Mouse (Mus musculus): ENCODE measurements around the gene Mrtfb. TPM values are rescaled to one million over a fixed set of nuclear protein-coding genes. Genes with fewer than 3 reads are reported as not detected.

The Mrtfb gene
- polyA plus RNA-seq, 1 experiment from 2014 or later, result 12.9 TPM

DNA sequence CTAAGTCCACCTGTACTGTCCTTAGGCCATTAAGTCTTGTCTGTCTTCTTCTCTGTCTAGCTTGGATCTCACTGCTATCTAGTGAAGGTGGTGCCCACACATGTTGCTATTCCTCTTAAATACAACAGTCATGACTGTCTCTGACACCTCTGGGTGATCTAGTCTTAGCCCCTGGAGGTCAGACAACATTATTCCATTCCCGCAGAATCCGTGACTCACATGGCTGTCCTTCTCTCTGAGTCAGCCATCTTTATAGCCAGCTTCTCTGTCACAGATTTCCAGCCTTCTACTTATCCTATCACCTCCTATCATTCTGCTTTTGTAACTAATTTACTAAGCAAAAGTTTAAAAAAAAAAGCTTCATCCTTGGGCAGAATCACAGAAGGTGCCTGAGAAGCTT is 125.5 kb downstream of the Mrtfb start:
- H3K4me1 ChIP-seq (ENCODE audit: control insufficient read depth, insufficient read depth, low read length), result no peaks in the 10 kb centered on the region
- H3K9ac ChIP-seq (ENCODE audit: low read depth, low read length), result no peak overlapping the region
- no peak overlapping the region for H3K4me3 ChIP-seq (ENCODE audit: low read depth, low read length)
- H3K27me3 ChIP-seq (ENCODE audit: control insufficient read depth, insufficient read depth, low read depth, low read length), result no peaks in the 10 kb centered on the region
- no peak overlapping the region for H3K4me2 ChIP-seq (ENCODE audit: low read length)
- 95% methylated on average over 2 of the region's 2 CpGs for WGBS
- peaks cover 8% of the 10 kb centered on the region for H3K36me3 ChIP-seq (ENCODE audit: control insufficient read depth, insufficient read depth, low read length)
- H3K27ac ChIP-seq (ENCODE audit: low read length), result no peak overlapping the region
- no peaks in the 10 kb centered on the region for H3K9me3 ChIP-seq (replicated peaks; ENCODE audit: control insufficient read depth, low read length, poor library complexity, severe bottlenecking)
- ATAC-seq, result no peak

DNA sequence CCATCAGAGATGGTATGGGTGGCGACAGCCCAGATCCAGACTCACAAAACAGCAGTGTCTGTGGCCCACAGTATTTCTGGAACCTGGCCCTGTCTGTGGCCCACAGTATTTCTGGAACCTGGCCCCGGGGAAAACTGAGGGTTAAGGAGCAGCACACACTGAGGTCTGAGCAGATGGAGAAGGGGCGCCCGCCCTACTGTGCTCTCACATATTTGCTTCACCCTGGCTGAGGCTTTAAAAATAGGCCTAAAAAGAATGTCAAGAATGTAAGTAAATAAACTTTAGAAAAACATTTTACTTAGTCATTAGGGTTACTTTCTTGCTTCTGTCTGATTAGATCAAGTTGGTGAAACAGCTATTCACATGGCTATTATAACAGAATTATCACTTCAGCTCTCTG is 131.0 kb downstream of the Mrtfb start:
- peaks cover 14% of the 10 kb centered on the region for H3K36me3 ChIP-seq (ENCODE audit: control insufficient read depth, insufficient read depth, low read length)
- no peak overlapping the region for H3K4me2 ChIP-seq (ENCODE audit: low read length)
- no peaks in the 10 kb centered on the region for H3K9me3 ChIP-seq (replicated peaks; ENCODE audit: control insufficient read depth, low read length, poor library complexity, severe bottlenecking)
- H3K9ac ChIP-seq (ENCODE audit: low read depth, low read length), result no peak overlapping the region
- no peak overlapping the region for H3K27ac ChIP-seq (ENCODE audit: low read length)
- no peak overlapping the region for H3K4me3 ChIP-seq (ENCODE audit: low read depth, low read length)
- no peaks in the 10 kb centered on the region for H3K27me3 ChIP-seq (ENCODE audit: control insufficient read depth, insufficient read depth, low read depth, low read length)
- WGBS, result 94% methylated on average over 4 of the region's 4 CpGs
- no peaks in the 10 kb centered on the region for H3K4me1 ChIP-seq (ENCODE audit: control insufficient read depth, insufficient read depth, low read length)
- ATAC-seq, result no peak

DNA sequence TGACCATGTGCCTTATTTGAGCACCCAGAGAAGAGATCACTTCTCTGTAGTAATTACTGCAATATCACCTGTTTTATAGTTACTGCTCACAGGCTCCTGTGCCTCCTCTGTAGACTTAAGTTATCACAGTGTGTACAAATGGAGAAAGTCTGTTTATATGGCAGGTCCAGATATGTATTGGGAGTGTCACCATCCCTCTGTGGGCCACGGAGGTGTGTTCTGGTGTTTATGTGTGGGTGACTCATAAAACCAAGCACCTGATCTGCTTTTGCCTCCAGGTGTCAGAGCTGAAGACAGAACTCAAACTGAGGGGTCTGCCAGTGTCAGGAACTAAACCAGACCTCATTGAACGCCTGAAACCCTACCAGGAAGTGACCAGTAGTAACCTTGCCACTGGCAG is 144.1 kb downstream of the Mrtfb start:
- Histone ChIP-seq H3K36me3 (ENCODE audit: control insufficient read depth, insufficient read depth, low read length) (peaks cover 35% of the 10 kb centered on the region), H3K4me3 (ENCODE audit: low read depth, low read length) (no peak overlapping the region), H3K4me2 (ENCODE audit: low read length) (no peak overlapping the region), H3K27me3 (ENCODE audit: control insufficient read depth, insufficient read depth, low read depth, low read length) (no peaks in the 10 kb centered on the region), H3K4me1 (ENCODE audit: control insufficient read depth, insufficient read depth, low read length) (no peaks in the 10 kb centered on the region), H3K9me3 (replicated peaks; ENCODE audit: control insufficient read depth, low read length, poor library complexity, severe bottlenecking) (no peaks in the 10 kb centered on the region), H3K9ac (ENCODE audit: low read depth, low read length) (no peak overlapping the region), H3K27ac (ENCODE audit: low read length) (no peak overlapping the region)
- no peak for ATAC-seq
- 77% methylated on average over 2 of the region's 2 CpGs for WGBS

DNA sequence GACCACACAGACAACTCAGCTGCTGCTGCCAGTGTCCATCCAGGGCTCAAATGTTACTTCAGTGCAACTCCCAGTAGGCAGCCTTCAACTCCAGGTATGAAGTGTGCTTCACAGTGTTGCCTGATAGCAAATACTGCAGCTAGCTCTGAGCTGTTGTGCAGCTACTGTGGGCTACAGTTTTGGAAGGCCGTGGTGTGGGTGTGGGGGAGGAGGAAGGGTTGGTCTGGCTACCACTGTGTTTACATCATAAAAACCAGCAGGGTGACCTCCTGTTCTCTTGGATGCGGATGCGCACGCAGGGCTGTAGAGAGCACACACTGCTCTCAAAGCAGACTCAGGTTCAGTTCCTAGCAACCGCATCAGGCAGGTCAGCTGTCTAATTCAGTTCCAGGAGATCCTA is 145.3 kb downstream of the Mrtfb start:
- 81% methylated on average over 5 of the region's 5 CpGs for WGBS
- Histone ChIP-seq H3K4me1 (ENCODE audit: control insufficient read depth, insufficient read depth, low read length) (no peaks in the 10 kb centered on the region), H3K27me3 (ENCODE audit: control insufficient read depth, insufficient read depth, low read depth, low read length) (no peaks in the 10 kb centered on the region), H3K4me3 (ENCODE audit: low read depth, low read length) (no peak overlapping the region), H3K27ac (ENCODE audit: low read length) (no peak overlapping the region), H3K4me2 (ENCODE audit: low read length) (no peak overlapping the region), H3K36me3 (ENCODE audit: control insufficient read depth, insufficient read depth, low read length) (peaks cover 34% of the 10 kb centered on the region), H3K9ac (ENCODE audit: low read depth, low read length) (no peak overlapping the region), H3K9me3 (replicated peaks; ENCODE audit: control insufficient read depth, low read length, poor library complexity, severe bottlenecking) (no peaks in the 10 kb centered on the region)
- ATAC-seq, result no peak

DNA sequence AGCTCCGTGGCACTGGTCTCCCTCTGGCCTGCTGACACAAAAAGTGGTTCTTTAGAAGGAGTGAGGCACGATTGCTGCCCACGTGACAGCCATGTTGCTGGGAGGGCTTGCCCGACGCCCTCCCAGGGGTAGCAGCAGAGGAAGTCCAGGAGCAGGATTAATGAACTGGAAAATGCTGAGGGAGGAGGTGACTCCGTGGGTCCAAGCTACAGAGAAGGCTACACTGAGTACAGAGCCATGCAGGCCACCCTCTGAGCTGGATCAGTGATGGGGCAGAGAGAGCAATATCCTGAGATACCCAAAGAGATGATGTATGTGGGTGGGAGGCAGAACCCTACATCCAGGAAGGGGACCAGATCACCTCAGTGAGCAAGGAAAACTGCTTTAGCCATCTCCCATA is 148.4 kb downstream of the Mrtfb start:
- Histone ChIP-seq H3K4me2 (ENCODE audit: low read length) (no peak overlapping the region), H3K36me3 (ENCODE audit: control insufficient read depth, insufficient read depth, low read length) (peaks cover 26% of the 10 kb centered on the region), H3K4me3 (ENCODE audit: low read depth, low read length) (no peak overlapping the region), H3K27me3 (ENCODE audit: control insufficient read depth, insufficient read depth, low read depth, low read length) (no peaks in the 10 kb centered on the region), H3K9me3 (replicated peaks; ENCODE audit: control insufficient read depth, low read length, poor library complexity, severe bottlenecking) (no peaks in the 10 kb centered on the region), H3K27ac (ENCODE audit: low read length) (no peak overlapping the region), H3K9ac (ENCODE audit: low read depth, low read length) (no peak overlapping the region), H3K4me1 (ENCODE audit: control insufficient read depth, insufficient read depth, low read length) (no peaks in the 10 kb centered on the region)
- no peak for ATAC-seq
- WGBS, result 88% methylated on average over 6 of the region's 6 CpGs

DNA sequence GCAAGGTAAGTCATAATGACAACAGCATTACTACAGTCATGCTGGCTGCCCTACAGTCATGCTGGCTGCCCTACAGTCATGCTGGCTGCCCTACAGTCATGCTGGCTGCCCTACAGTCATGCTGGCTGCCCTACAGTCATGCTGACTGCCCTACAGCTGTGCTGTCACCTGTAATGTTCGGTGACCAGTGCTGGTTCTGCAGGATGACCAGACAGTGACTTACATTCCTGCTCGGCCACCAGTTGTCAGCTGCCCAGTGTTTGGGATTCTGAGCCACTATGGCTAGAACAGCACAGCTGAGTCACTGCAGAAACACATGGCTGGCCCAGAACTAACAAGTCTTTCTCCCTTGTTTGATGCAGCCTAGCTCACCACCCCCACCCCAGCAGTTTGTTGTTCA is 149.1 kb downstream of the Mrtfb start:
- Histone ChIP-seq H3K9me3 (replicated peaks; ENCODE audit: control insufficient read depth, low read length, poor library complexity, severe bottlenecking) (no peaks in the 10 kb centered on the region), H3K4me1 (ENCODE audit: control insufficient read depth, insufficient read depth, low read length) (no peaks in the 10 kb centered on the region), H3K4me3 (ENCODE audit: low read depth, low read length) (no peak overlapping the region), H3K27ac (ENCODE audit: low read length) (no peak overlapping the region), H3K36me3 (ENCODE audit: control insufficient read depth, insufficient read depth, low read length) (peaks cover 25% of the 10 kb centered on the region), H3K9ac (ENCODE audit: low read depth, low read length) (no peak overlapping the region), H3K27me3 (ENCODE audit: control insufficient read depth, insufficient read depth, low read depth, low read length) (no peaks in the 10 kb centered on the region), H3K4me2 (ENCODE audit: low read length) (no peak overlapping the region)
- ATAC-seq, result no peak
- 98% methylated on average over 2 of the region's 2 CpGs for WGBS

DNA sequence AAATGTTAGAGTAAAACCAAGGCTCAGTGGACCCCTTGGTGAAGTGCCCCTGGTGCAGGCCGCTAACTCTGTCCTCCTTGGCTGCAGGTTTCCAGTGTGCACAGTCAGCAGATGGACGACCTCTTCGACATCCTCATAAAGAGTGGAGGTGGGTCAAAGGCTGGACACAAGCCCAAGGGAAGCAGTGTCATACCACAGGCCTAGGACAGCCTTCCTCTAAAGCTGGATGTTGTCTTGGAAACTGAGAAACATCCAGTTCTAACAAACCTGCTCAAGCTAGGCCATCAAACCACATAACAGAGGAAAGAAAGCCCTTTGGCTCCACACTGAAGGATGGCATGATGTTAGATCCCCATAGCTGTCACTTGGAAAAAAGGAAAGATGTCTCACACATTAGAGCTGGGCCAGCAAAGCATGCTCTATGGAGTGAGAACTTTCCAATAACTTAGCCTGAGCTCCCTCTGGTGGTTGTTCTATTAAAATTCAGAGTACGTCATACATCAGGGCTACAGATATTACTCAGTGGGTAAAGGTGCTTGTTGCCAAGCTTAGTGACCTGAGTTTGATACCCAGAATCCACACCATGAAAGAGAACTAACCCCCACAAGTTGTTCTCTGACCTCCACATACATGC is 153.4 kb downstream of the Mrtfb start:
- Histone ChIP-seq H3K9ac (ENCODE audit: low read depth, low read length) (no peak overlapping the region), H3K36me3 (ENCODE audit: control insufficient read depth, insufficient read depth, low read length) (peaks cover 25% of the 10 kb centered on the region), H3K9me3 (replicated peaks; ENCODE audit: control insufficient read depth, low read length, poor library complexity, severe bottlenecking) (no peaks in the 10 kb centered on the region), H3K4me1 (ENCODE audit: control insufficient read depth, insufficient read depth, low read length) (no peaks in the 10 kb centered on the region), H3K27ac (ENCODE audit: low read length) (no peak overlapping the region), H3K4me2 (ENCODE audit: low read length) (no peak overlapping the region), H3K27me3 (ENCODE audit: control insufficient read depth, insufficient read depth, low read depth, low read length) (no peaks in the 10 kb centered on the region), H3K4me3 (ENCODE audit: low read depth, low read length) (no peak overlapping the region)
- peak; percentile 94 for ATAC-seq
- WGBS, result 70% methylated on average over 4 of the region's 4 CpGs

DNA sequence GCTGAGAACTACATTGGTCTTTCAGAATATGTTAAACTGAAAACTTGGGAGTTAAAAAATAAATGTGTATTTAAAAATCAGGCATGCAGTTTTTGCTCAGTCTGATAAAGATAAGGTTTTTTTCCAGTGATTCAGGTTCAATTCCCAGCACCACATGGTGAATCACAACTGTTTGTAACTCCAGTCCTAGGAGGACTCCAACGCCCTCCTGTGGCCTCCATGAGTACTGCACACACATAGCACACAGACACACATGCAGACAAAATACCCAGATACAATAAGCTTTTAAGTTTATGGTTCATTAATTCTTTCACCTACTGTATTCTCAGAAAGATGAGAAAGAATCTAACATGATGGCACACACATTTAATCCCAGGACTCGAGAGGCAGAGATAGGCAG is 154.5 kb downstream of the Mrtfb start:
- no peak for ATAC-seq
- Histone ChIP-seq H3K27me3 (ENCODE audit: control insufficient read depth, insufficient read depth, low read depth, low read length) (no peaks in the 10 kb centered on the region), H3K4me3 (ENCODE audit: low read depth, low read length) (no peak overlapping the region), H3K27ac (ENCODE audit: low read length) (no peak overlapping the region), H3K9ac (ENCODE audit: low read depth, low read length) (no peak overlapping the region), H3K9me3 (replicated peaks; ENCODE audit: control insufficient read depth, low read length, poor library complexity, severe bottlenecking) (no peaks in the 10 kb centered on the region), H3K4me1 (ENCODE audit: control insufficient read depth, insufficient read depth, low read length) (no peaks in the 10 kb centered on the region), H3K36me3 (ENCODE audit: control insufficient read depth, insufficient read depth, low read length) (peaks cover 25% of the 10 kb centered on the region), H3K4me2 (ENCODE audit: low read length) (no peak overlapping the region)
- WGBS, result 86% methylated on average over 2 of the region's 2 CpGs

DNA sequence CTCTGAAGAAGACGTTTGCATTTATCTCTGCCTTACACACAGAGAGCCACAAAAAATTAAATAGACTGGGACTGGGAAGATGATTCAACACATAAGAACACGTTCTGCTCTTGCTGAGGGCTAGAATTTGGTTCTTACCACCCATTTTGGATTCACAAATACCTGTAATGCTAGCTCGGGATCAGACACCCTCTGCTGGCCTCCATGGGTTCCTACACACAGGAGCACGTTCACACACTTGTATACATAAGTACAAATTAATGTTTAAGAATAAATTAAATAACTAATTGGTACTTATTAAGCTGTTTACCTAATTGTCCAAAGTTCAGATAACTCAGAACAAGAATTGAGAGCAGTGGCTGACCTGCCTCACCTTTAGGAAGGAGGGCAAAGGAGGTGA is 155.2 kb downstream of the Mrtfb start:
- Histone ChIP-seq H3K27me3 (ENCODE audit: control insufficient read depth, insufficient read depth, low read depth, low read length) (no peaks in the 10 kb centered on the region), H3K36me3 (ENCODE audit: control insufficient read depth, insufficient read depth, low read length) (peaks cover 22% of the 10 kb centered on the region), H3K4me3 (ENCODE audit: low read depth, low read length) (no peak overlapping the region), H3K4me2 (ENCODE audit: low read length) (no peak overlapping the region), H3K27ac (ENCODE audit: low read length) (no peak overlapping the region), H3K4me1 (ENCODE audit: control insufficient read depth, insufficient read depth, low read length) (no peaks in the 10 kb centered on the region), H3K9me3 (replicated peaks; ENCODE audit: control insufficient read depth, low read length, poor library complexity, severe bottlenecking) (no peaks in the 10 kb centered on the region), H3K9ac (ENCODE audit: low read depth, low read length) (no peak overlapping the region)
- 94% methylated on average over 4 of the region's 4 CpGs for WGBS
- ATAC-seq, result no peak
